In genomic region chr2:102867396-102868088, GRCm38 (mm10) we compare ENCODE assay signal across 9 mouse cellular contexts. TPM values are rescaled to one million over a fixed set of nuclear protein-coding genes. Genes with fewer than 3 reads are reported as not detected.
DNase-seq lines count a peak whose midpoint lies in the region; ATAC-seq lines count a peak whose summit lies in the region.
"Had no signal": no experiment of that assay in that cellular context is flagged by ENCODE, and none has a peak within 500 bp of the region (broad histone marks: within the 10 kb centered on the region; RNA-seq: fewer than 3 reads in every experiment).

No protein-coding gene starts in this region.

- H3K9me3 ChIP-seq in heart, embryonic 15.5 days (replicated peaks), result no peaks in the 10 kb centered on the region
- H3K9me3 ChIP-seq in megakaryocyte, embryonic 14.5 days, result no peaks in the 10 kb centered on the region
- no peaks in the 10 kb centered on the region for H3K9me3 ChIP-seq in midbrain, embryonic 16.5 days (replicated peaks; ENCODE audit: control insufficient read depth, low read length, poor library complexity, severe bottlenecking)

- no peak overlapping the region for H3K9ac ChIP-seq in heart, embryonic 15.5 days
- H3K9ac ChIP-seq in midbrain, embryonic 16.5 days (ENCODE audit: low read depth, low read length), result no peak overlapping the region

- DNase-seq in A20 (ENCODE audit: low read depth, low spot score), result peak; percentile 92
- no peak for DNase-seq in retina, postnatal 1 day
- no peak for DNase-seq in left cerebral cortex, postnatal 25 days (ENCODE audit: low spot score in 2 of 2)
- DNase-seq in layer of hippocampus, postnatal 14 days (ENCODE audit: low spot score in 2 of 2), result no peak
- DNase-seq: adrenal gland, adult 8-10 months had no signal

- H3K36me3 ChIP-seq in heart, embryonic 15.5 days, result no peaks in the 10 kb centered on the region
- H3K36me3 ChIP-seq in megakaryocyte, embryonic 14.5 days (replicated peaks; ENCODE audit: low read length), result peaks cover 74% of the 10 kb centered on the region
- no peaks in the 10 kb centered on the region for H3K36me3 ChIP-seq in midbrain, embryonic 16.5 days (ENCODE audit: control insufficient read depth, insufficient read depth, low read length)

- peak; percentile 74 for ATAC-seq in CD4-positive, CD25-positive, alpha-beta regulatory T cell, adult 4 months
- no peak for ATAC-seq in heart, embryonic 15.5 days (replicated peaks; ENCODE audit: insufficient number of reproducible peaks, insufficient read depth, low FRiP score, low read depth)
- ATAC-seq in midbrain, embryonic 16.5 days, result no peak

- no peak overlapping the region for H3K4me3 ChIP-seq in heart, embryonic 15.5 days
- peak overlapping the region; percentile 88 for H3K4me3 ChIP-seq in megakaryocyte, embryonic 14.5 days (replicated peaks)
- no peak overlapping the region for H3K4me3 ChIP-seq in midbrain, embryonic 16.5 days (ENCODE audit: low read depth, low read length)

- H3K27ac ChIP-seq in heart, embryonic 15.5 days, result peak overlapping the region; percentile 66
- H3K27ac ChIP-seq in midbrain, embryonic 16.5 days (ENCODE audit: low read length), result no peak overlapping the region

- no peaks in the 10 kb centered on the region for H3K27me3 ChIP-seq in heart, embryonic 15.5 days
- no peaks in the 10 kb centered on the region for H3K27me3 ChIP-seq in megakaryocyte, embryonic 14.5 days (replicated peaks)
- no peaks in the 10 kb centered on the region for H3K27me3 ChIP-seq in midbrain, embryonic 16.5 days (ENCODE audit: control insufficient read depth, insufficient read depth, low read depth, low read length)

- 32% methylated on average over 6 of the region's 6 CpGs for WGBS in heart, embryonic 15.5 days
- WGBS in midbrain, embryonic 16.5 days, result 49% methylated on average over 6 of the region's 6 CpGs

- intact Hi-C loops in left cerebral cortex, postnatal 25 days (cut with DNase I), result no loop called here

- H3K4me2 ChIP-seq in heart, embryonic 15.5 days, result peak overlapping the region; percentile 6; the same call in 1 of the 2 replicates
- H3K4me2 ChIP-seq in midbrain, embryonic 16.5 days (ENCODE audit: low read length), result no peak overlapping the region

- peaks cover 22% of the 10 kb centered on the region for H3K4me1 ChIP-seq in heart, embryonic 15.5 days (replicated peaks)
- peaks cover 88% of the 10 kb centered on the region for H3K4me1 ChIP-seq in megakaryocyte, embryonic 14.5 days
- H3K4me1 ChIP-seq in midbrain, embryonic 16.5 days (ENCODE audit: control insufficient read depth, insufficient read depth, low read length), result no peaks in the 10 kb centered on the region

RNA-seq across cellular contexts. Expression of gene Cd44, which starts 33.9 kb away (rescaled TPM):
- 10 to 100 TPM; 77.5 to 92.7 TPM for polyA plus RNA-seq in CD4-positive, CD25-positive, alpha-beta regulatory T cell, adult 4 months (2017; shearing (Covaris generic))
- 16.8 and 19.3 TPM in 2 replicates for polyA plus RNA-seq in heart, embryonic 15.5 days (2015; fragmentation: Nextera tagmentation; extraction: Ambion mirVana)
- polyA plus RNA-seq in megakaryocyte, embryonic 14.5 days (2012; ENCODE audit: insufficient read depth, low replicate concordance), result 3.1 and 10.6 TPM in 2 replicates
- 2.5 TPM in 2 replicates for polyA plus RNA-seq in midbrain, embryonic 16.5 days (2015; fragmentation: Nextera tagmentation; extraction: Ambion mirVana)
- 1 to 10 TPM; 4.1 to 5.2 TPM for total RNA-seq in left cerebral cortex, postnatal 25 days (2021)
- total RNA-seq in layer of hippocampus, postnatal 14 days (2021), result 1 to 10 TPM; 5.4 to 6.3 TPM
